Mouse (Mus musculus) bone marrow macrophage, adult 2 months (primary cell): ENCODE results near the gene Auh.

Experiments
- CTCF ChIP-seq: IDR thresholded peaks from 2 replicates; pipeline ENCODE4 v1.5.1; 2012; ENCODE audit warnings: low read depth, mild to moderate bottlenecking, low read length, moderate library complexity
- POLR2A ChIP-seq: IDR thresholded peaks from 2 replicates; pipeline ENCODE4 v1.6.1; 2012; ENCODE audit warnings: mild to moderate bottlenecking, low read depth, low read length, borderline replicate concordance

GRCm38 (mm10) chr13:52802482-52802881, 127.0 kb downstream of the Auh start:
- TF ChIP-seq CTCF, result no peak
- no peak for TF ChIP-seq POLR2A
